Mouse (Mus musculus): ENCODE data around the gene Emilin3.

DNA sequence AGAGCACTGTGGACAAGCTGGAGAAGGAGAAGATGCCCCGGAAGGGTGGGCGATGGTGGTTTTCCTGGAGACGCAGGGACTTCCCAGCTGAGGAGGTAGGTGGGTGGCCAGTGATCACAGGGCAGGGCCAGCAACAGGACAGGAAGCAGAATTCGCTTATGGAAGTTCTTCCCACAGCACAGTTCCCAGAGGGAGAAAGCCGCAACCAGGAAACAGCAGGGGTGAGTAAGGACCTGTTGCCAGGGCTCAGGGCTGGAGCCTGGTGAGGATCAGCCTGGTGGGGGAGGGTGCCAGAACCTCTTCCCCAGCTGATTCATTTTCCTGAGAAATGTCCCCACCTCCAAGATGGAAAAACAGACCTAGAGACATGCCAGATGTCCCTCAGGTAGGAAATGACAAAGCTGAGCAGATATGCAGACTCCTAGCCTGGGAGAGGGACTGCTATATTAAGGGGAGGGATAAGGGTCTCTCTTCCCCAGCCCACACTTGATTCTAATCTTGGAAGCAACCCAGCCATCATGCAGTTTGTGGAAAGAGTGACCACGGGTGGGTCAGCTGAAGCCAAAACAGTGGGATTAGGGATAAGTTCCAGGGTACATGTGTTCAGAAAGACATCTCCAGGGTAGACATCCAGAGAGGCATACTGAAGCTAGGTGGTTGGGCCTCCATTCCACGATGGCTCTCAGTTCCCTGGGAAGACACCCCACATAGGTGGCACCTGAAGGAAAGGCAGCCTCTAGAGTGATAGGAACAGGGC is 10.3 kb downstream of the Emilin3 start:
- no peak for TF ChIP-seq POLR2A (IDR thresholded peaks at IDR 0.05; ENCODE audit: low read depth, low read length)
- no peak for TF ChIP-seq CTCF (IDR thresholded peaks at IDR 0.05; ENCODE audit: extremely low read depth, insufficient read length, insufficient replicate concordance, low read depth, low read length)

Data from small intestine, adult 2 months (tissue).